Mouse (Mus musculus): ENCODE data around the gene Spef1.

DNA sequence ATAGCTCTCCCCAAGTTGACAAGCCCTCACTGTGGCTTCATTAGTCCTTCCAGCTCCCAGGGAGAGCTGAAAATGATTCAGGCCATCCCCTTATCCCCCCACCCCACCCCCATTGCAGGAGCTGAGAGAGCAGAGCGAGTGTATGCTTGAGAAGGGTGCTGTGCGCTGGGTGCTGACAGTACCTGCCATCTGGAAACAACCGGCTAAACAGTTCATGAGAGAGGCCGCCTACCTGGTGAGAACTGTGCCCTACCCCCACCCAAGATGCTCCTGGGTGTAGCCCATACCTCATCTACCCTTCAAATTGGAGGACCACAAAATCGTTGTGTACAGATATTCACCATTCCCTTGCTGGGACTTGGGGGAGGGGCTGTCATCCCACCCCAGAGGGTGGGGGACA is 47.8 kb downstream of the Spef1 start:
- TF ChIP-seq GATA1 (IDR thresholded peaks at IDR 0.05; ENCODE audit: borderline replicate concordance, low read length), result no peak
- no peak for TF ChIP-seq FLI1 (IDR thresholded peaks at IDR 0.05; ENCODE audit: low read length)
